Mouse (Mus musculus) embryonic facial prominence, embryonic 11.5 days (tissue): ENCODE results near the gene Mul1. TPM values are rescaled to one million over a fixed set of nuclear protein-coding genes. Genes with fewer than 3 reads are reported as not detected.

ENCODE experiments used
- ATAC-seq: fragments of 200-750 bp; cut with Nextera tagmentation; replicated peaks from 2 replicates; pipeline ENCODE4 v1.8.0; 2017; ENCODE audit warnings: low read depth; ENCODE audit not compliant: insufficient number of reproducible peaks, low FRiP score, low TSS enrichment
- DNase-seq: peaks from one replicate; pipeline ENCODE4 v3.0.0-alpha.2; 2015; ENCODE audit warnings: low spot score
- H3K27ac ChIP-seq: fragments of 300-500 bp; sonication (generic); replicated peaks from 2 replicates; pipeline ENCODE4 v1.5.1; 2014; ENCODE audit warnings: mild to moderate bottlenecking, low read depth, low read length, control low read depth
- H3K27me3 ChIP-seq: fragments of 300-500 bp; sonication (generic); 2 replicates; pipeline ENCODE4 v1.6.1; 2014; ENCODE audit warnings: mild to moderate bottlenecking, low read length, moderate library complexity, mixed read lengths; ENCODE audit not compliant: control insufficient read depth, insufficient read depth
- H3K36me3 ChIP-seq: fragments of 300-500 bp; sonication (generic); replicated peaks from 2 replicates; pipeline ENCODE4 v1.6.1; 2014; ENCODE audit warnings: low read depth, mild to moderate bottlenecking, low read length, moderate library complexity, mixed read lengths; ENCODE audit not compliant: control insufficient read depth, insufficient read depth
- H3K4me1 ChIP-seq: fragments of 300-500 bp; sonication (generic); 2 replicates; pipeline ENCODE4 v1.6.1; 2014; ENCODE audit warnings: low read length, mixed read lengths; ENCODE audit not compliant: control insufficient read depth, insufficient read depth
- H3K4me2 ChIP-seq: fragments of 300-500 bp; sonication (generic); 2 replicates; pipeline ENCODE4 v1.6.1; 2014; ENCODE audit warnings: low read depth, mild to moderate bottlenecking, control low read depth, low read length, moderate library complexity
- H3K4me3 ChIP-seq: fragments of 300-500 bp; sonication (generic); 2 replicates; pipeline ENCODE4 v1.5.1; 2014; ENCODE audit warnings: low read depth, low read length, control low read depth
- H3K9ac ChIP-seq: fragments of 300-500 bp; sonication (generic); replicated peaks from 2 replicates; pipeline ENCODE4 v1.6.1; 2014; ENCODE audit warnings: mild to moderate bottlenecking, control low read depth, low read length
- H3K9me3 ChIP-seq: fragments of 300-500 bp; sonication (generic); replicated peaks from 2 replicates; pipeline ENCODE4 v1.6.1; 2016; ENCODE audit warnings: mild to moderate bottlenecking, low read length, inconsistent platforms, mixed read lengths; ENCODE audit not compliant: control insufficient read depth
- WGBS: fragments of 180-500 bp; shearing (Covaris S2); extraction: QIAGEN DNeasy Blood & Tissue Kit; methylation state at CpG from one replicate; pipeline ENCODE4 v1.1.7; 2014; 5-methylcytosine and 5-hydroxymethylcytosine counted together
- polyA plus RNA-seq: library from polyadenylated mRNA; unstranded; fragments of >200 nt; fragmentation: Nextera tagmentation; extraction: Ambion mirVana; gene quantifications from 2 replicates; pipeline ENCODE4 v1.2.1, GENCODE M21; 2014

The Mul1 gene
- polyA plus RNA-seq, 1 experiment from 2014 or later, result 18.0 TPM

- H3K4me2 ChIP-seq, result no peak overlapping the region
- H3K36me3 ChIP-seq, result no peaks in the 10 kb centered on the region
- H3K4me1 ChIP-seq, result no peaks in the 10 kb centered on the region; the same call in 1 of the 2 replicates
- H3K4me3 ChIP-seq, result no peak overlapping the region
- no peaks in the 10 kb centered on the region for H3K27me3 ChIP-seq
- DNase-seq (no peak), ATAC-seq (no peak)
- H3K9me3 ChIP-seq, result no peaks in the 10 kb centered on the region
- 12% methylated on average over 5 of the region's 5 CpGs for WGBS
- H3K9ac ChIP-seq, result no peak overlapping the region
- H3K27ac ChIP-seq, result no peak overlapping the region
Measured at GRCm38 (mm10) chr4:138411011-138411410, 23.5 kb upstream of the Mul1 start.

- ATAC-seq, result no peak
- Histone ChIP-seq H3K27ac (no peak overlapping the region), H3K27me3 (no peaks in the 10 kb centered on the region)
Measured at GRCm38 (mm10) chr4:138411504-138412121, 22.9 kb upstream of the Mul1 start.

DNA sequence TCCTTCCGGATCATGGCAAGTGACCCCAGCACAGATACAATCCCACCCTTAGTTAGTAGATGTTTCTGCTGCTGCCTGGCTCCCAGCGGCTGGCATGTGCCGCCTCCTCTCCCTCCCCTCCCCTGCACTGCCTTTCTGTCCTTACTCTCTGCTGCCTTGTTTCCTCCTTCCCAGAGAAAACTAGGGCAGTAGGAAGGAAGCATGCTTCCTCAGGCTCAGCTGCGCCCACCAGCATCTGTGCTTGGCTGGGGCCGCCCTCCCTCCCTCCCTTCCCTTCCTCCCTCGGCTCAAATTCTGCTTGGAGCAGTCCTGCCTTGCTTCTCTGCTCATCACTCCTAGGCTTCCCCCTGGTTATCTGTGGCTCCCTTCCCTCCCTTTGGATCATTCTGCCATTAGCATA lies 19.7 kb upstream of the Mul1 start:
- no peaks in the 10 kb centered on the region for H3K36me3 ChIP-seq
- no peak overlapping the region for H3K4me2 ChIP-seq
- DNase-seq (peak; percentile 22), ATAC-seq (no peak)
- H3K4me1 ChIP-seq, result no peaks in the 10 kb centered on the region; the same call in 1 of the 2 replicates
- H3K27ac ChIP-seq, result no peak overlapping the region
- no peak overlapping the region; the same call in 1 of the 2 replicates for H3K9ac ChIP-seq
- 20% methylated on average over 6 of the region's 6 CpGs for WGBS
- no peak overlapping the region for H3K4me3 ChIP-seq
- 0 out of 2 replicates have a peak, but pooled peaks cover 2% of the 10 kb centered on the region for H3K27me3 ChIP-seq
- no peaks in the 10 kb centered on the region for H3K9me3 ChIP-seq

More at GRCm38 (mm10) chr4:138411504-138412121, 22.9 kb upstream of the Mul1 start:
- Histone ChIP-seq H3K36me3 (no peaks in the 10 kb centered on the region), H3K4me2 (no peak overlapping the region), H3K4me1 (no peaks in the 10 kb centered on the region; the same call in 1 of the 2 replicates), H3K9ac (no peak overlapping the region), H3K9me3 (no peaks in the 10 kb centered on the region), H3K4me3 (no peak overlapping the region)
- DNase-seq, result no peak
- 48% methylated on average over 7 of the region's 7 CpGs for WGBS

DNA sequence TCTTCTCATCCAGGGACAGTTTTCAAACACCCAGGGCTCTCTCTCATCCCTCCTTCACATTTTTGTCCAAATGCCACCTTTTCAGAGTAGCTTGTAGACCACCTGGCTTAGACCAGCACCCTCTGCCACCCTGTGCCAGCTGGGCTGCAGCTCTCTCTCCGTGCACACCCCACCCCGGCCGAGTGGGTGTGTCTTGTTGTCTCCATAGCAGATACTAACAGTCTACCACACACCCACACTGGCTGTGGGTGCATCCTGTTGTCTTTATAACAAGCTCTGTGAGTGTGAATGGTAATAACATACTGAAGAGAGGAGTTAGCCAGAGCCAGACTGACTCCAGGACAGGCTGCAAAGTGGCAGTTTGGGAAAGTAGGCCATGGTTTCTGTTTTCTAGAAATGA lies 18.5 kb upstream of the Mul1 start:
- Histone ChIP-seq H3K4me3 (no peak overlapping the region), H3K9ac (no peak overlapping the region), H3K27ac (no peak overlapping the region), H3K36me3 (no peaks in the 10 kb centered on the region), H3K27me3 (0 out of 2 replicates have a peak, but pooled peaks cover 3% of the 10 kb centered on the region), H3K9me3 (no peaks in the 10 kb centered on the region), H3K4me2 (no peak overlapping the region), H3K4me1 (no peaks in the 10 kb centered on the region; the same call in 1 of the 2 replicates)
- no peak for DNase-seq
- WGBS, result 76% methylated on average over 3 of the region's 3 CpGs
- ATAC-seq, result no peak

DNA sequence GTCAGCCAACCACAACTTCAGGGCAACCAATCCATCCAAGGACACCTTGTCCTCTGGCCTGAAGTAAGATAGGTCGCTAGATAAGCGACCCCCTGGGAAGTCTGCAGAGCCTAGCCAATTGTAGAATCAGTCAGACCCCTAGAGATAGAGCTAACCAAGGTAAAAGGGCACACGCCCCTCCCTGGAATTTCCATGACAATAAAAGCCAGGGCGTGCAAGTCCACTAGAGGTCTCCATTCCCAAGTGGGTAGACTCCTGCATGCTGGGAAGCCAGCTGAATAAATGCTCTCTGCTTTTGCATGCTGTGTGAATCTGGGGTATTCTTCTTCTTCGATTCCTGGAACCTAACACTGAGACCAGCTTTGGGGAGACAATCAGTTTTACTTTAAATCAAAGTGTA lies 18.1 kb upstream of the Mul1 start:
- no peak for DNase-seq
- Histone ChIP-seq H3K4me2 (no peak overlapping the region), H3K4me3 (no peak overlapping the region), H3K9ac (no peak overlapping the region), H3K27me3 (0 out of 2 replicates have a peak, but pooled peaks cover 3% of the 10 kb centered on the region), H3K4me1 (no peaks in the 10 kb centered on the region; the same call in 1 of the 2 replicates), H3K36me3 (no peaks in the 10 kb centered on the region), H3K9me3 (no peaks in the 10 kb centered on the region), H3K27ac (no peak overlapping the region)
- WGBS, result 58% methylated on average over 5 of the region's 5 CpGs
- ATAC-seq, result no peak

- Histone ChIP-seq H3K4me2 (no peak overlapping the region), H3K36me3 (no peaks in the 10 kb centered on the region), H3K9ac (no peak overlapping the region), H3K27ac (no peak overlapping the region), H3K4me1 (no peaks in the 10 kb centered on the region; the same call in 1 of the 2 replicates), H3K9me3 (no peaks in the 10 kb centered on the region), H3K4me3 (no peak overlapping the region), H3K27me3 (0 out of 2 replicates have a peak, but pooled peaks cover 3% of the 10 kb centered on the region)
- ATAC-seq (no peak), DNase-seq (no peak)
- WGBS, result 78% methylated on average over 4 of the region's 4 CpGs
Measured at GRCm38 (mm10) chr4:138417882-138418281, 16.6 kb upstream of the Mul1 start.

GRCm38 (mm10) chr4:138418340-138418957 lies 16.0 kb upstream of the Mul1 start:
- no peak overlapping the region for H3K4me2 ChIP-seq
- WGBS, result 69% methylated on average over 11 of the region's 11 CpGs
- no peak overlapping the region for H3K9ac ChIP-seq
- 0 out of 2 replicates have a peak, but pooled peaks cover 3% of the 10 kb centered on the region for H3K27me3 ChIP-seq
- no peaks in the 10 kb centered on the region for H3K9me3 ChIP-seq
- ATAC-seq (peak; percentile 29; the same call in 1 of the 2 replicates), DNase-seq (no peak)
- H3K27ac ChIP-seq, result no peak overlapping the region
- no peaks in the 10 kb centered on the region; the same call in 1 of the 2 replicates for H3K4me1 ChIP-seq
- H3K4me3 ChIP-seq, result no peak overlapping the region
- H3K36me3 ChIP-seq, result no peaks in the 10 kb centered on the region

- H3K4me1 ChIP-seq, result no peaks in the 10 kb centered on the region
- H3K9ac ChIP-seq, result no peak overlapping the region
- WGBS, result 81% methylated on average over 6 of the region's 6 CpGs
Measured at GRCm38 (mm10) chr4:138425028-138425427, 9.4 kb upstream of the Mul1 start.

More at GRCm38 (mm10) chr4:138425028-138425427, 9.4 kb upstream of the Mul1 start:
- no peaks in the 10 kb centered on the region for H3K27me3 ChIP-seq
- H3K9me3 ChIP-seq, result no peaks in the 10 kb centered on the region
- no peaks in the 10 kb centered on the region for H3K36me3 ChIP-seq
- DNase-seq (no peak), ATAC-seq (no peak)
- H3K27ac ChIP-seq, result no peak overlapping the region
- no peak overlapping the region for H3K4me2 ChIP-seq
- no peak overlapping the region for H3K4me3 ChIP-seq
